Mouse (Mus musculus) kidney, embryonic 16.5 days (tissue): ENCODE measurements around the gene Nus1. TPM values are rescaled to one million over a fixed set of nuclear protein-coding genes. Genes with fewer than 3 reads are reported as not detected.

Experiments used
- ATAC-seq: fragments of 200-750 bp; cut with Nextera tagmentation; 2 replicates; pipeline ENCODE4 v1.8.0; 2017; ENCODE audit warnings: moderate TSS enrichment; ENCODE audit not compliant: low FRiP score, low TSS enrichment
- H3K27ac ChIP-seq: fragments of 300-500 bp; sonication (generic); 2 replicates; pipeline ENCODE4 v1.5.1; 2014; ENCODE audit warnings: low read length
- H3K27me3 ChIP-seq: fragments of 300-500 bp; sonication (generic); 2 replicates; pipeline ENCODE4 v1.6.1; 2014; ENCODE audit warnings: low read length, control low read depth, mixed read lengths; ENCODE audit not compliant: insufficient read depth
- H3K36me3 ChIP-seq: fragments of 300-500 bp; sonication (generic); 2 replicates; pipeline ENCODE4 v1.6.1; 2014; ENCODE audit warnings: low read length, control low read depth, mixed read lengths; ENCODE audit not compliant: insufficient read depth
- H3K4me1 ChIP-seq: fragments of 300-500 bp; sonication (generic); 2 replicates; pipeline ENCODE4 v1.6.1; 2014; ENCODE audit warnings: low read length, control low read depth, mixed read lengths; ENCODE audit not compliant: insufficient read depth
- H3K4me2 ChIP-seq: fragments of 300-500 bp; sonication (generic); replicated peaks from 2 replicates; pipeline ENCODE4 v1.6.1; 2014; ENCODE audit warnings: low read depth, low read length
- H3K4me3 ChIP-seq: fragments of 300-500 bp; sonication (generic); 2 replicates; pipeline ENCODE4 v1.5.1; 2014; ENCODE audit warnings: mild to moderate bottlenecking, low read length
- H3K9ac ChIP-seq: fragments of 300-500 bp; sonication (generic); replicated peaks from 2 replicates; pipeline ENCODE4 v1.6.1; 2014; ENCODE audit warnings: low read length
- H3K9me3 ChIP-seq: fragments of 300-500 bp; sonication (generic); 2 replicates; pipeline ENCODE4 v1.6.1; 2016; ENCODE audit warnings: low read length, control low read depth
- WGBS: fragments of 180-500 bp; shearing (Covaris S2); extraction: QIAGEN DNeasy Blood & Tissue Kit; methylation state at CpG from one replicate; pipeline ENCODE4 v1.1.7; 2014; 5-methylcytosine and 5-hydroxymethylcytosine counted together
- polyA plus RNA-seq: library from polyadenylated mRNA; unstranded; fragments of >200 nt; fragmentation: Nextera tagmentation; extraction: Ambion mirVana; gene quantifications from 2 replicates; pipeline ENCODE4 v1.2.1, GENCODE M21; 2015

Gene Nus1
- polyA plus RNA-seq, 1 experiment from 2014 or later, result 15.8 TPM

DNA sequence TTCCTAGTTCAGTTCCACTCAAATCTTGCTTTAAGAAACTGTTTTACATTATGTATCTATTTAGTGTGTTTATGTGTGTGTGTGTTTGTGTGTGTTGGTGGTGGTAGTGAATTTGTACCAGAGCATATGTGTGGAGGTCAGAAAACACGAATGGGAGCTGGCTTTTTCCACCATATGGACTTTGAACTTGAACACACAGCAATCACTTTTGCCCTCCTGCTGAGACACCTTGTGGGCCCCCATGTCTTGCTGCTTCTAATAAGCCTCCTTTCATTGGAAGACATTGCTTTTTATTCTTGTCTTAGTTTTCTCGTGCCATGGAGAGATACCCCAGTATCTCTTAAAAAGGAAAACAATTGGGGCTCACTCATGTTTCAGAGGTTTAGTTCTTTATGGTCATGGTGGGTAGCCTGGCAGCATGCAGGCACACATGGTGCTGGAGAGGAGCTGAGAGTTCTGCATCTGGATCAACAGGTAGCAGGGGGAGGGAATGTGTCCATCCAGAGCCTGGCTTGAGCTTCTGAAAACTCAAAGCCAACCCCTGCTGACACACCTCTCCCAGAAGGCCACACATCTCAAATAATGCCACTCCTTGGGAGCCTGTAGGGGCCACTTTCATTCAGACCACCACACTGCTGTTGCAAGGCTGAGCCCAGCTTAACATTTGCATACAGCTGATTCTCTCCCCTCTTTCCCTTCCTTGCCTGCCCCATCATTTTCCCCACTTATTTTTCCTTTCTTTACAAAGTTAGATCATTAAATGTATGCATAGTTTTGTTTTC lies 10.5 kb downstream of the Nus1 start:
- Histone ChIP-seq H3K27me3 (no peaks in the 10 kb centered on the region), H3K36me3 (peaks cover 21% of the 10 kb centered on the region), H3K9ac (no peak overlapping the region), H3K9me3 (no peaks in the 10 kb centered on the region), H3K27ac (no peak overlapping the region), H3K4me1 (peaks cover 8% of the 10 kb centered on the region; the same call in 1 of the 2 replicates), H3K4me3 (no peak overlapping the region), H3K4me2 (no peak overlapping the region)
- no peak for ATAC-seq
- 44% methylated on average over 2 of the region's 2 CpGs for WGBS

DNA sequence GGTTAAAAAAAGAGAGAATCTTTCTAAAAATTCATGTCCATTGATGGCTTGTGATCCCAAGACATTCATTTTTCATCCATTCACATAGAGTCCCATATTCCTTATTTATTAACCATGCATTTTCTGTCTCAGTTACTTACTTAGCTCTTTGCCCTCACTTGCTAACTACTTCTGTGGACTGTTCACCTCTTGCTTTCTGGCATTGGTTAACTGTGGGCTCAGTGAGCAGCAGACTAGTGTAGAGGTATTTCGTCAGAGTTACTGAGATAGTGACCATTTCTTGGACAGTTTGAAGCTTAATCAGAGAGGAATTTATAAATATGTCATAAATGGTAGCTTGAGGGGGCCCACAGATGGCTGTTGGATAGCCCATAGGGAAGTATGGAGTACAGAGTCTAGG lies 13.6 kb downstream of the Nus1 start:
- Histone ChIP-seq H3K4me3 (no peak overlapping the region), H3K9ac (no peak overlapping the region), H3K9me3 (no peaks in the 10 kb centered on the region), H3K4me2 (no peak overlapping the region), H3K4me1 (peaks cover 3% of the 10 kb centered on the region; the same call in 1 of the 2 replicates), H3K36me3 (peaks cover 41% of the 10 kb centered on the region), H3K27ac (no peak overlapping the region), H3K27me3 (no peaks in the 10 kb centered on the region)
- whole genome bisulfite sequencing, result 88% methylated on average over 1 of the region's 1 CpGs
- ATAC-seq, result no peak

- Histone ChIP-seq H3K36me3 (peaks cover 61% of the 10 kb centered on the region), H3K27me3 (no peaks in the 10 kb centered on the region), H3K4me2 (no peak overlapping the region), H3K4me1 (no peaks in the 10 kb centered on the region), H3K27ac (no peak overlapping the region), H3K9ac (no peak overlapping the region), H3K9me3 (no peaks in the 10 kb centered on the region), H3K4me3 (no peak overlapping the region)
- no peak for ATAC-seq
- 91% methylated on average over 8 of the region's 8 CpGs for WGBS
Measured at GRCm38 (mm10) chr10:52434836-52435235, 17.5 kb downstream of the Nus1 start.

DNA sequence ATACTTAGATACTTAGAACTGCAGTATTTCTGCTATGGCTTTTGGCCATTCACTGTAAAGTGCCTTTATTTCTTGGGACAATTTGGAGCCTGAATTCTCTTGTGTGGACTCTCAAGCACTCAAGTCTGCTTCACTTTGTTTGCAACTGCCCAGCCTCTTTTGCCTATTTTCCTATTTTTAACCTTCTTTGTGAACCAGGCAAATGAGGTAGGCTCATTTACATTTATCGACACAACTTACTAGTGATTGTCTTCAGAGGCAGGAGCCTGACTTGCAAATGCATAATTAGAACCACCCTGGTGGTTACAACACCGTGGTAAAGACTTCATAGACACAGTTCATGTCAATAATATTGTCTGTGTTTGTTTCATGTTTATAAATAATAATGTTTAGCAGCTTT lies 43.3 kb downstream of the Nus1 start:
- H3K27ac ChIP-seq, result no peak overlapping the region
- H3K27me3 ChIP-seq, result no peaks in the 10 kb centered on the region
- no peak overlapping the region for H3K9ac ChIP-seq
- no peaks in the 10 kb centered on the region for H3K36me3 ChIP-seq
- H3K4me3 ChIP-seq, result no peak overlapping the region
- 65% methylated on average over 2 of the region's 2 CpGs for WGBS
- H3K4me1 ChIP-seq, result no peaks in the 10 kb centered on the region
- no peak overlapping the region for H3K4me2 ChIP-seq
- no peak for ATAC-seq
- H3K9me3 ChIP-seq, result no peaks in the 10 kb centered on the region

DNA sequence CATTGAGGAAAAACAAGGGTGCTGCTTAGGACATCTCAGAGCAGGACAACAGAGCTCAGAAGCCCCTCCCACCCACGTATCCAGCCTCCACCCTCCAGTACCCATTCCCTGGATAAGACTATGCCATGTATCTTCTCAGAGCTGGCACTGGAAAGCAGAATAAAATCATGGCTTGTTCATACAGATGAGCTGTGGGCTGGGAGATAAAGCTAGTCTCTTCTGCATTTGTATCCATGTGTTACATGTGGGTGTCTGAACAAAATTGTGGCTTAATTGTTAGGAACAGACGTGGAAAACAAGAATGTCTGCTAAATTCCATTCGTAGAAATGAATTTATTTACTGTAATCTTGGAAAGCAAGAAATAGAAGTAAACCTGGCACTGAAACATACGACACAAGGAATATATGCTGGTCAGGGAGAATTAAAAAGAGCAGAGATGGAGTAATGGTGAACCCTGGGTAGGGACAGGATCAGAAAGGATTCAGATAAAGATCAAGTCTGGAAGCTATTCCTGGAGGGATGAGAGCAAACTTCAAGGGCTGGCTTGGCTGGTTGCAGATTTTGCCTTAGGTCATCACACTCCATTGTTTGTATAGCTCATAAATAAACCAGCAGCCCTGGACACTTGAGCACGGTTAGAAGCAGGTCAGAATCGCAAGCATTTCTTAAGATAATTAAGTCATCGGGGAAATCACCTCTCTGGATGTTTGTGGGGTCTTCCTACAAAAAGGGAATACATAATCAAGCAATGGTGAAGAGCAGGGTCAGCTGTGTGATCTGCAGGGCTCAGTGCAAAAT lies 46.8 kb downstream of the Nus1 start:
- Histone ChIP-seq H3K4me1 (no peaks in the 10 kb centered on the region), H3K9me3 (no peaks in the 10 kb centered on the region), H3K27me3 (no peaks in the 10 kb centered on the region), H3K27ac (no peak overlapping the region), H3K9ac (no peak overlapping the region), H3K4me2 (no peak overlapping the region), H3K36me3 (no peaks in the 10 kb centered on the region), H3K4me3 (no peak overlapping the region)
- WGBS, result 52% methylated on average over 7 of the region's 7 CpGs
- ATAC-seq, result no peak

- 80% methylated on average over 4 of the region's 4 CpGs for WGBS
Measured at GRCm38 (mm10) chr10:52471520-52471919, 54.2 kb downstream of the Nus1 start.

More at GRCm38 (mm10) chr10:52471520-52471919, 54.2 kb downstream of the Nus1 start:
- ATAC-seq, result no peak
- Histone ChIP-seq H3K4me2 (no peak overlapping the region), H3K9me3 (no peaks in the 10 kb centered on the region; the same call in 1 of the 2 replicates), H3K9ac (no peak overlapping the region), H3K27me3 (no peaks in the 10 kb centered on the region), H3K4me3 (no peak overlapping the region), H3K36me3 (no peaks in the 10 kb centered on the region), H3K27ac (no peak overlapping the region), H3K4me1 (no peaks in the 10 kb centered on the region)

Other genes with a start within 250 kb of the Nus1 start
- 1.7 and 2.1 TPM in 2 replicates for gene Ros1, start 222.3 kb upstream of the Nus1 start, polyA plus RNA-seq
- gene Dcbld1, start 183.9 kb upstream of the Nus1 start, polyA plus RNA-seq, result 32.5 and 33.2 TPM in 2 replicates
- gene Gm26741, start 58.8 kb upstream of the Nus1 start, polyA plus RNA-seq, result not detected in 2 replicates
- 21.4 and 22.2 TPM in 2 replicates for gene Gopc, start 35.4 kb upstream of the Nus1 start, polyA plus RNA-seq
- 0.15 and 0.35 TPM in 2 replicates for gene Nepn, start 28.6 kb upstream of the Nus1 start, polyA plus RNA-seq